Mouse (Mus musculus): Measurements from ENCODE around the gene 4921536K21Rik. TPM values are rescaled to one million over a fixed set of nuclear protein-coding genes. Genes with fewer than 3 reads are reported as not detected.

4921536K21Rik gene
- polyA plus RNA-seq, 1 experiment from 2014 or later: 0.12 TPM

DNA sequence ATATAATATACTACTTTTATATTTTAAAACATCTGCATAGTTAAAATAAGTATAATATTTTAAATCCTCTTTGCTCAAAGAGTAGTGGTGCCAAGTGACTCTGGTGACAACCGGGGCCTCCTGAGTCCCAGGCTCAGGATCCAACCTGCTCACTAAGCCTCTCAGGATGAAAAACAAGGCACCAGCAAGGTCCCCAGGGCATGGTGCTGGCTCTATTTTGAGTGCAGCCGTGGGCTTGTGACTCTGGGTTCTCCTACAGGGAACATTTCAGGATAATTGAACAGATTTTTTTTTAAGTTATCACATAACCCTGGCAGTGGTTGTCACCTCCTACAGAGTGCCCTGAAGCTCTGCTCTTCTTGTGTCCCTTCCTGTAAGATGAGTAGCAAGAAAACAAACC, 48.5 kb downstream of the 4921536K21Rik start:
- no peaks in the 10 kb centered on the region for H3K9me3 ChIP-seq (ENCODE audit: control insufficient read depth, low read depth, low read length)
- H3K4me3 ChIP-seq (ENCODE audit: low read depth, low read length): no peak overlapping the region
- no peak for ATAC-seq (ENCODE audit: insufficient number of reproducible peaks, insufficient read depth, low FRiP score, low read depth)
- H3K27me3 ChIP-seq (ENCODE audit: control insufficient read depth, insufficient read depth, low read length): no peaks in the 10 kb centered on the region
- H3K9ac ChIP-seq (replicated peaks; ENCODE audit: low read depth, low read length): no peak overlapping the region
- no peaks in the 10 kb centered on the region for H3K4me1 ChIP-seq (ENCODE audit: control insufficient read depth, insufficient read depth, low read length)
- 70% methylated on average over 2 of the region's 2 CpGs for WGBS
- H3K36me3 ChIP-seq (ENCODE audit: control insufficient read depth, insufficient read depth, low read length): no peaks in the 10 kb centered on the region
- no peak overlapping the region for H3K27ac ChIP-seq (ENCODE audit: low read length)
- H3K4me2 ChIP-seq (replicated peaks; ENCODE audit: low read depth, low read length): no peak overlapping the region

DNA sequence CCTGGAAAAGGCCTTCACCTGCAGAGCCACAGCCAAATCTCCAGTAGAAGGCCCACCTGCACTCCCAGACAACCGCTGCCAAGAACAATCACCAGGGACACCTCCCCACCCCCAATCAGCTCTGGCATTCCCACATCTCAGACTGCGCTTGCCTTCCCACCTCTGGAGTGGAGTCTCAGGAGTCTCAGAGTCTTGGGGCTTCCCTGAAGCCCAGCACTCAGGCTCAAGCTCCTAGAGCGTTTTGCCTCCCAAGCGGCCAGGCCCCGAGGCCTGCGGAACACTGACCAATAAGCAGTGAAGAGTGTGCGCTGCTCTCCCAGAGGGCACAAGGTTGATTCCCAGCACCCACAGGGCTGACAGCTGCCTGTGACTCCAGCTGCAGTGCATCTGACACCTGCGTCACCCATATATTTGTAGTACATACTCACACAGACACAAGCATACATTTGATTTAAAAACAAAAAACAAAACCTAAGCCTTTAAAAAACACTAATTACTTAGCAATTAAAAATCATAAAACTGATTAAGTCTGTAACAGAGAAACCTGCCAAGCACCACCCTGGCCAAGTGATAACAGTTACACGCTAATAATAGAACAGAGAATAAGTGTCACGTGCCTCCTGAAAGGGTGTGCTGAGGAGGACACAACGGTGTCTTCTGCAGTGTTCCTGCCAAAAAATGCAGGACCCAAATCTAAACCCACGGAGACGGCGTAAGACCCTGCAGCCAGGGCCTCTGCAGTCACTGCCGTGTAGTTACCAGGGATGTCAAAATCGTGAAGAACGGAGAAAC, 50.8 kb downstream of the 4921536K21Rik start:
- Histone ChIP-seq H3K9me3 (ENCODE audit: control insufficient read depth, low read depth, low read length) (no peaks in the 10 kb centered on the region), H3K4me3 (ENCODE audit: low read depth, low read length) (no peak overlapping the region), H3K4me2 (replicated peaks; ENCODE audit: low read depth, low read length) (no peak overlapping the region), H3K9ac (replicated peaks; ENCODE audit: low read depth, low read length) (no peak overlapping the region), H3K27ac (ENCODE audit: low read length) (no peak overlapping the region), H3K4me1 (ENCODE audit: control insufficient read depth, insufficient read depth, low read length) (no peaks in the 10 kb centered on the region), H3K27me3 (ENCODE audit: control insufficient read depth, insufficient read depth, low read length) (no peaks in the 10 kb centered on the region), H3K36me3 (ENCODE audit: control insufficient read depth, insufficient read depth, low read length) (no peaks in the 10 kb centered on the region)
- no peak for ATAC-seq (ENCODE audit: insufficient number of reproducible peaks, insufficient read depth, low FRiP score, low read depth)
- 79% methylated on average over 17 of the region's 17 CpGs for WGBS

Other genes with a start within 250 kb of the 4921536K21Rik start
- 25.4 and 26.8 TPM in 2 replicates for gene Morc2a, start 245.9 kb downstream of the 4921536K21Rik start, polyA plus RNA-seq (2014; fragmentation: Nextera tagmentation; extraction: Ambion mirVana)
- 0.39 and 0.69 TPM in 2 replicates for gene Osbp2, start 31.2 kb downstream of the 4921536K21Rik start, polyA plus RNA-seq (2014; fragmentation: Nextera tagmentation; extraction: Ambion mirVana)
- gene Dusp18, start 142 bp upstream of the 4921536K21Rik start, polyA plus RNA-seq (2014; fragmentation: Nextera tagmentation; extraction: Ambion mirVana): 12.3 and 13.2 TPM in 2 replicates
- gene Slc35e4, start 19.6 kb upstream of the 4921536K21Rik start, polyA plus RNA-seq (2014; fragmentation: Nextera tagmentation; extraction: Ambion mirVana): 3.7 and 4.1 TPM in 2 replicates
- 38.9 and 42.2 TPM in 2 replicates for gene Tcn2, start 37.1 kb upstream of the 4921536K21Rik start, polyA plus RNA-seq (2014; fragmentation: Nextera tagmentation; extraction: Ambion mirVana)
- gene Pes1, start 68.9 kb upstream of the 4921536K21Rik start, polyA plus RNA-seq (2014; fragmentation: Nextera tagmentation; extraction: Ambion mirVana): 62.0 and 64.9 TPM in 2 replicates
- 0.22 and 0.29 TPM in 2 replicates for gene 4930556J24Rik, start 81.7 kb upstream of the 4921536K21Rik start, polyA plus RNA-seq (2014; fragmentation: Nextera tagmentation; extraction: Ambion mirVana)
- gene Gal3st1, start 88.5 kb upstream of the 4921536K21Rik start, polyA plus RNA-seq (2014; fragmentation: Nextera tagmentation; extraction: Ambion mirVana): 13.1 and 15.3 TPM in 2 replicates
- 0.51 and 0.76 TPM in 2 replicates for gene Sec14l4, start 136.4 kb upstream of the 4921536K21Rik start, polyA plus RNA-seq (2014; fragmentation: Nextera tagmentation; extraction: Ambion mirVana)
- gene Sec14l3, start 169.7 kb upstream of the 4921536K21Rik start, polyA plus RNA-seq (2014; fragmentation: Nextera tagmentation; extraction: Ambion mirVana): not detected in 2 replicates
- 14.5 and 15.5 TPM in 2 replicates for gene Mtfp1, start 200.3 kb upstream of the 4921536K21Rik start, polyA plus RNA-seq (2014; fragmentation: Nextera tagmentation; extraction: Ambion mirVana)
- gene Sec14l2, start 228.3 kb upstream of the 4921536K21Rik start, polyA plus RNA-seq (2014; fragmentation: Nextera tagmentation; extraction: Ambion mirVana): 1.4 and 1.7 TPM in 2 replicates
- 32.3 and 32.7 TPM in 2 replicates for gene Rnf215, start 240.1 kb upstream of the 4921536K21Rik start, polyA plus RNA-seq (2014; fragmentation: Nextera tagmentation; extraction: Ambion mirVana)